Mouse (Mus musculus): ENCODE measurements around the gene Cep131.

DNA sequence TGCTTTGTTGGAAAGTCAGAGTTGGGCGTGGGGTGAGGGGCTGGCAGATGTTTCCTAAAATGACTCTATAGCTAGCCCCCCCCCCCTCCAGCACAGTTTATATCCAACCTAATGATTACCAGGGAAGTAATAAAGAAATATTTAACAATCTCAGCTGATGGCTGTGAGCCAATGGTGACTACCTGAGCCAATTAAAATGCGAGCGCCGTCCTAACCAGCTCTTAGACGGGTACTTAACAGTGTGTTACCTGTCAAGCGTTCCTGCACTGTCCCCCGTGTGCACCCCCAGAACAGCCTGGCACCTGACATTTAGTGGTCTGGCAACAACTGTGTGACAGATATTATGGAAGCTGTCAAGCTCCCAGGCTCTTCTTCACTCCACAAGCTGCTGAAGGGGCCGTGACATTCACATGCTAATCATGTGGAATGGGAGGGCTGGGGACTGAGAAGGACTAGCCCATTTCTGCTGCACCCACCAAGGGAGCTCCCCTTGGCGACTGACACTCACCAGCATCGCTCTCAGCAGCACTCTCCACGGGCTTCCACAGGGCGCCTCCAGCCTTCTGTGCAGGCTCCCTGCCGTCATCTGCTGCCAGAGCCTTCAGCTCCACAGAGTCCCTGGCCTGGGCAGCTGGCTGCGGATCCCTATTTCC is 23.1 kb upstream of the Cep131 start:
- TF ChIP-seq POLR2A (IDR thresholded peaks at IDR 0.05; ENCODE audit: insufficient read length, low read depth), result no peak
- no peak for TF ChIP-seq USF1 (IDR thresholded peaks at IDR 0.05; ENCODE audit: low read depth)
- TF ChIP-seq MAX (IDR thresholded peaks at IDR 0.05; ENCODE audit: low read depth), result no peak
- TF ChIP-seq POLR2AphosphoS2 (IDR thresholded peaks at IDR 0.05; ENCODE audit: insufficient read length, low read depth), result no peak
- TF ChIP-seq E2F4 (IDR thresholded peaks at IDR 0.05; ENCODE audit: insufficient read depth), result no peak
- TF ChIP-seq SRF (IDR thresholded peaks at IDR 0.05; ENCODE audit: control insufficient read depth, insufficient read length, low read depth), result no peak
- no peak for TF ChIP-seq MYOD1 (IDR thresholded peaks at IDR 0.05; ENCODE audit: control insufficient read depth in 1 of 3, insufficient read length in 2 of 3, low read depth in 2 of 3)
- TF ChIP-seq CEBPB (IDR thresholded peaks at IDR 0.05; ENCODE audit: insufficient read depth, poor library complexity, severe bottlenecking), result no peak
- no peak for TF ChIP-seq TCF12 (IDR thresholded peaks at IDR 0.05; ENCODE audit: insufficient read depth, poor library complexity, severe bottlenecking)
- no peak for TF ChIP-seq MYOG (IDR thresholded peaks at IDR 0.05; ENCODE audit: control insufficient read depth in 1 of 3, insufficient read depth in 1 of 3, insufficient read length in 2 of 3, low read depth in 2 of 3)
- no peak for TF ChIP-seq REST (IDR thresholded peaks at IDR 0.05; ENCODE audit: insufficient read depth, insufficient read length)
- TF ChIP-seq TCF3 (IDR thresholded peaks at IDR 0.05; ENCODE audit: insufficient read length, low read depth), result no peak
